Mouse (Mus musculus): ENCODE measurements around the gene Plpp2.

Gene Plpp2

GRCm38 (mm10) chr10:79528081-79528480, 5.5 kb downstream of the Plpp2 start:
- no peak for DNase-seq (ENCODE audit: low spot score)

GRCm38 (mm10) chr10:79527453-79527845, 6.1 kb downstream of the Plpp2 start:
- DNase-seq (ENCODE audit: low spot score), result peak; percentile 59

- DNase-seq (ENCODE audit: low spot score), result no peak
Observed at GRCm38 (mm10) chr10:79526661-79527452, 6.7 kb downstream of the Plpp2 start.

- DNase-seq (ENCODE audit: low spot score), result no peak
Observed at GRCm38 (mm10) chr10:79525456-79526325, 7.9 kb downstream of the Plpp2 start.

GRCm38 (mm10) chr10:79524433-79524832, 9.2 kb downstream of the Plpp2 start:
- no peak for DNase-seq (ENCODE audit: low spot score)

GRCm38 (mm10) chr10:79506709-79507108, 26.9 kb downstream of the Plpp2 start:
- no peak for DNase-seq (ENCODE audit: low spot score)

GRCm38 (mm10) chr10:79502830-79503644, 30.6 kb downstream of the Plpp2 start:
- no peak for DNase-seq (ENCODE audit: low spot score)

- DNase-seq (ENCODE audit: low spot score), result no peak
Observed at GRCm38 (mm10) chr10:79496701-79497288, 36.8 kb downstream of the Plpp2 start.

GRCm38 (mm10) chr10:79495886-79496285, 37.7 kb downstream of the Plpp2 start:
- no peak for DNase-seq (ENCODE audit: low spot score)
